ENCODE assay signal across 8 mouse cellular contexts in genomic region chr13:55535796-55536193, GRCm38 (mm10). TPM values are rescaled to one million over a fixed set of nuclear protein-coding genes. Genes with fewer than 3 reads are reported as not detected.
DNase-seq lines count a peak whose midpoint lies in the region; ATAC-seq and TF ChIP-seq lines count a peak whose summit lies in the region.

No protein-coding gene starts in this region.

- H3K36me3 ChIP-seq in heart, postnatal 0 days (replicated peaks; ENCODE audit: control insufficient read depth, insufficient read depth, low read length), result peaks cover 54% of the 10 kb centered on the region
- peaks cover 34% of the 10 kb centered on the region for H3K36me3 ChIP-seq in forebrain, embryonic 16.5 days (ENCODE audit: control insufficient read depth, insufficient read depth)

- peaks cover 9% of the 10 kb centered on the region for H3K4me1 ChIP-seq in heart, postnatal 0 days (ENCODE audit: control insufficient read depth, insufficient read depth)
- peaks cover 13% of the 10 kb centered on the region for H3K4me1 ChIP-seq in forebrain, embryonic 16.5 days (replicated peaks; ENCODE audit: control insufficient read depth, insufficient read depth, low read length)

- H3K9me3 ChIP-seq in heart, postnatal 0 days (replicated peaks; ENCODE audit: control insufficient read depth, low read length), result no peaks in the 10 kb centered on the region
- no peaks in the 10 kb centered on the region for H3K9me3 ChIP-seq in forebrain, embryonic 16.5 days (ENCODE audit: control insufficient read depth, low read length)

- H3K4me2 ChIP-seq in heart, postnatal 0 days (ENCODE audit: low read depth, low read length), result peak overlapping the region; percentile 83
- peak overlapping the region; percentile 82 for H3K4me2 ChIP-seq in forebrain, embryonic 16.5 days (ENCODE audit: low read length)

- H3K9ac ChIP-seq in heart, postnatal 0 days (replicated peaks; ENCODE audit: low read depth, low read length), result peak overlapping the region; percentile 68
- H3K9ac ChIP-seq in forebrain, embryonic 16.5 days (replicated peaks; ENCODE audit: low read depth, low read length), result peak overlapping the region; percentile 84

- no peak for ATAC-seq in heart, postnatal 0 days (ENCODE audit: insufficient read depth, low read depth)
- ATAC-seq in forebrain, embryonic 16.5 days, result no peak
- ATAC-seq in megakaryocyte-erythroid progenitor cell, adult 5-6 weeks (replicated peaks; ENCODE audit: low FRiP score, low TSS enrichment, poor library complexity, severe bottlenecking), result peak; percentile 7

- H3K27me3 ChIP-seq in heart, postnatal 0 days (ENCODE audit: control insufficient read depth, insufficient read depth, low read length), result no peaks in the 10 kb centered on the region
- H3K27me3 ChIP-seq in forebrain, embryonic 16.5 days (replicated peaks; ENCODE audit: control insufficient read depth, insufficient read depth, low read length), result no peaks in the 10 kb centered on the region

- TF ChIP-seq CTCF in heart, postnatal 0 days (IDR thresholded peaks at IDR 0.05; ENCODE audit: low read depth), result no peak

- no peak for TF ChIP-seq EP300 in heart, postnatal 0 days (IDR thresholded peaks at IDR 0.05; ENCODE audit: low read depth)

- DNase-seq in heart, postnatal 0 days (ENCODE audit: low spot score), result no peak
- no peak for DNase-seq in heart, adult 18-20 months
- peak; percentile 8 for DNase-seq in Muller cell, postnatal 12 days (ENCODE audit: inconsistent ontology term)
- no peak for DNase-seq in urinary bladder, postnatal 14 days (ENCODE audit: low spot score)
- no peak for DNase-seq in left cerebral cortex, adult 11 months (ENCODE audit: low spot score)
- no peak for DNase-seq in layer of hippocampus, adult 9-10 months (ENCODE audit: low spot score)

- 15% methylated on average over 17 of the region's 17 CpGs for WGBS in heart, postnatal 0 days
- WGBS in forebrain, embryonic 16.5 days, result 16% methylated on average over 17 of the region's 17 CpGs

- peak overlapping the region; percentile 84 for H3K4me3 ChIP-seq in heart, postnatal 0 days (ENCODE audit: low read depth, low read length)
- peak overlapping the region; percentile 86 for H3K4me3 ChIP-seq in forebrain, embryonic 16.5 days (replicated peaks; ENCODE audit: low read length)

- no peak overlapping the region for H3K27ac ChIP-seq in heart, postnatal 0 days (ENCODE audit: low read depth)
- H3K27ac ChIP-seq in forebrain, embryonic 16.5 days (ENCODE audit: low read length), result peak overlapping the region; percentile 70

RNA-seq across cellular contexts. Expression of gene Ddx41, which starts 0.7 kb away (rescaled TPM):
- 25.3 and 30.4 TPM in 2 replicates for total RNA-seq in heart, postnatal 0 days (2014; rRNA removed; ENCODE audit: low replicate concordance)
- polyA plus RNA-seq in heart, postnatal 0 days (2015; fragmentation: Nextera tagmentation; extraction: Ambion mirVana), result 16.3 and 17.3 TPM in 2 replicates
- total RNA-seq in heart, adult 18-20 months (2021), result 10 to 100 TPM; 11.6 to 13.8 TPM
- polyA plus RNA-seq in forebrain, embryonic 16.5 days (2015; fragmentation: Nextera tagmentation; extraction: Ambion mirVana), result 67.3 and 70.6 TPM in 2 replicates
- total RNA-seq in megakaryocyte-erythroid progenitor cell, adult 5-6 weeks (2014; fragmentation: Nextera tagmentation), result 55.0 and 56.4 TPM in 2 replicates
- total RNA-seq in megakaryocyte-erythroid progenitor cell, adult 5-6 weeks (2017), result 58.9 and 64.3 TPM in 2 replicates

RNA-seq across cellular contexts. Expression of gene Dok3, which starts 6.7 kb away (rescaled TPM):
- 2.7 and 2.8 TPM in 2 replicates for total RNA-seq in heart, postnatal 0 days (2014; rRNA removed; ENCODE audit: low replicate concordance)
- polyA plus RNA-seq in heart, postnatal 0 days (2015; fragmentation: Nextera tagmentation; extraction: Ambion mirVana), result 0.95 and 1.4 TPM in 2 replicates
- total RNA-seq in heart, adult 18-20 months (2021), result 1 to 10 TPM; 1.6 to 3.3 TPM
- polyA plus RNA-seq in forebrain, embryonic 16.5 days (2015; fragmentation: Nextera tagmentation; extraction: Ambion mirVana), result 3.1 and 4.6 TPM in 2 replicates
- 1.5 and 2.2 TPM in 2 replicates for total RNA-seq in megakaryocyte-erythroid progenitor cell, adult 5-6 weeks (2014; fragmentation: Nextera tagmentation)
- 1.8 and 2.9 TPM in 2 replicates for total RNA-seq in megakaryocyte-erythroid progenitor cell, adult 5-6 weeks (2017)

RNA-seq across cellular contexts. Expression of gene Pdlim7, which starts 22.3 kb away (rescaled TPM):
- total RNA-seq in heart, postnatal 0 days (2014; rRNA removed; ENCODE audit: low replicate concordance), result 134 and 186 TPM in 2 replicates
- polyA plus RNA-seq in heart, postnatal 0 days (2015; fragmentation: Nextera tagmentation; extraction: Ambion mirVana), result 190 and 210 TPM in 2 replicates
- total RNA-seq in heart, adult 18-20 months (2021), result 10 to 100 TPM; 42.2 to 46.6 TPM
- 132 and 147 TPM in 2 replicates for polyA plus RNA-seq in forebrain, embryonic 16.5 days (2015; fragmentation: Nextera tagmentation; extraction: Ambion mirVana)
- total RNA-seq in megakaryocyte-erythroid progenitor cell, adult 5-6 weeks (2014; fragmentation: Nextera tagmentation), result 11.5 and 13.2 TPM in 2 replicates
- total RNA-seq in megakaryocyte-erythroid progenitor cell, adult 5-6 weeks (2017), result 3.0 and 4.3 TPM in 2 replicates

RNA-seq across cellular contexts. Expression of gene Fam193b, which starts 35.1 kb away (rescaled TPM):
- total RNA-seq in heart, postnatal 0 days (2014; rRNA removed; ENCODE audit: low replicate concordance), result 17.7 and 19.6 TPM in 2 replicates
- polyA plus RNA-seq in heart, postnatal 0 days (2015; fragmentation: Nextera tagmentation; extraction: Ambion mirVana), result 9.5 and 10.3 TPM in 2 replicates
- total RNA-seq in heart, adult 18-20 months (2021), result 10 to 100 TPM; 11.7 to 14.3 TPM
- 57.8 and 62.2 TPM in 2 replicates for polyA plus RNA-seq in forebrain, embryonic 16.5 days (2015; fragmentation: Nextera tagmentation; extraction: Ambion mirVana)
- 49.7 and 72.9 TPM in 2 replicates for total RNA-seq in megakaryocyte-erythroid progenitor cell, adult 5-6 weeks (2014; fragmentation: Nextera tagmentation)
- 17.9 and 22.9 TPM in 2 replicates for total RNA-seq in megakaryocyte-erythroid progenitor cell, adult 5-6 weeks (2017)

RNA-seq across cellular contexts. Expression of gene Tmed9, which starts 37.7 kb away (rescaled TPM):
- 22.0 and 50.3 TPM in 2 replicates for total RNA-seq in heart, postnatal 0 days (2014; rRNA removed; ENCODE audit: low replicate concordance)
- 78.6 and 82.0 TPM in 2 replicates for polyA plus RNA-seq in heart, postnatal 0 days (2015; fragmentation: Nextera tagmentation; extraction: Ambion mirVana)
- total RNA-seq in heart, adult 18-20 months (2021), result 100 to 1,000 TPM in 1 of 2 experiments, 10 to 100 TPM in 1; 87.3 to 109 TPM
- 96.9 and 133 TPM in 2 replicates for polyA plus RNA-seq in forebrain, embryonic 16.5 days (2015; fragmentation: Nextera tagmentation; extraction: Ambion mirVana)
- 65.7 and 68.8 TPM in 2 replicates for total RNA-seq in megakaryocyte-erythroid progenitor cell, adult 5-6 weeks (2014; fragmentation: Nextera tagmentation)
- 145 and 158 TPM in 2 replicates for total RNA-seq in megakaryocyte-erythroid progenitor cell, adult 5-6 weeks (2017)
